Mouse (Mus musculus): ENCODE data around the gene Cyfip2. TPM values are rescaled to one million over a fixed set of nuclear protein-coding genes. Genes with fewer than 3 reads are reported as not detected.
"Not testable (repeated sequence)": the region's sequence is repeated elsewhere in the genome, so short reads cannot be mapped to it uniquely, and the experiment has no call there.

The Cyfip2 gene
- polyA plus RNA-seq, 1 experiment: 3.2 TPM

DNA sequence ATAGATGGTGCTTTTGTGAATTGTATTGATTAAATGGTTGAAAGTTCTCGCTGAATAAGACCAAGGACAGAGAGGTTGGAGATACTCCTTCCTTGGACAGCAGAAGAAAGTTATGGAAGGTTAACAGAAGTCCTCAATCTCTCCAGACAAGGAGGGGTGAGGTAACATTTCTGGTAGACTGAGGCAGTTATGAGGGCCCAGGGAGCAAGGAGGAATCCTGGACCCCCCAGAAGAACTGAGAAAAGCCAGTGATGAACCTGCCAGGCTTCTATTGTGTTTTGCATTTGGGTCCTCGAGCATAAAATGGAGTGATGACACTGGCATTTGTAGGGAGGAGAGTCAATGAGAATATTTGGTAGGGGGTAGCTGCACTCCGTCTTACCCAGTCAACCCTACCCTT, 127.7 kb downstream of the Cyfip2 start:
- peaks cover 3% of the 10 kb centered on the region for H3K27me3 ChIP-seq (replicated peaks)
- TF ChIP-seq GATA1 (IDR thresholded peaks at IDR 0.05; ENCODE audit: borderline replicate concordance, low read length) (no peak), FLI1 (IDR thresholded peaks at IDR 0.05; ENCODE audit: low read length) (no peak)
- no peaks in the 10 kb centered on the region for H3K9me3 ChIP-seq
- H3K36me3 ChIP-seq (replicated peaks; ENCODE audit: low read length): no peaks in the 10 kb centered on the region
- H3K4me3 ChIP-seq (replicated peaks): no peak overlapping the region
- H3K4me1 ChIP-seq: no peaks in the 10 kb centered on the region

DNA sequence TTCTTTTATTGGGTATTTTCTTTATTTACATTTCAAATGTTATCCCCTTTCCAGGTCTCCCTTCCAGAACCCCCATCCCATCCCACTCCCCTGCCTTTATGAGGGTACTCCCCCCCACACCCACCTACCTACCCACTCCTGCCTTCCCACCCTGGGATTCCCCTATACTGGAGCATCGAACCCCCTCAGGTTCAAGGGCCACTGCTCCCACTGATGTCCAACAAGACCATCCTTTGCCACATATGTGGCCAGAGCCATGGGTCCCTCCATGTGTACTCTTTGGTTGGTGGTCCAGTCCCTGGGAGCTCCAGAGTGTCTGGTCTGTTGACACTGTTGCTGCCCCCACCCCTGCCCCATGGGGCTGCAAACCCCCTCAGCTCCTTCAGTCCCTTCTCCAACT, 130.6 kb downstream of the Cyfip2 start:
- not testable (repeated sequence) for H3K27me3 ChIP-seq (replicated peaks); H3K9me3 ChIP-seq; H3K4me1 ChIP-seq; H3K4me3 ChIP-seq (replicated peaks); H3K36me3 ChIP-seq (replicated peaks; ENCODE audit: low read length)

DNA sequence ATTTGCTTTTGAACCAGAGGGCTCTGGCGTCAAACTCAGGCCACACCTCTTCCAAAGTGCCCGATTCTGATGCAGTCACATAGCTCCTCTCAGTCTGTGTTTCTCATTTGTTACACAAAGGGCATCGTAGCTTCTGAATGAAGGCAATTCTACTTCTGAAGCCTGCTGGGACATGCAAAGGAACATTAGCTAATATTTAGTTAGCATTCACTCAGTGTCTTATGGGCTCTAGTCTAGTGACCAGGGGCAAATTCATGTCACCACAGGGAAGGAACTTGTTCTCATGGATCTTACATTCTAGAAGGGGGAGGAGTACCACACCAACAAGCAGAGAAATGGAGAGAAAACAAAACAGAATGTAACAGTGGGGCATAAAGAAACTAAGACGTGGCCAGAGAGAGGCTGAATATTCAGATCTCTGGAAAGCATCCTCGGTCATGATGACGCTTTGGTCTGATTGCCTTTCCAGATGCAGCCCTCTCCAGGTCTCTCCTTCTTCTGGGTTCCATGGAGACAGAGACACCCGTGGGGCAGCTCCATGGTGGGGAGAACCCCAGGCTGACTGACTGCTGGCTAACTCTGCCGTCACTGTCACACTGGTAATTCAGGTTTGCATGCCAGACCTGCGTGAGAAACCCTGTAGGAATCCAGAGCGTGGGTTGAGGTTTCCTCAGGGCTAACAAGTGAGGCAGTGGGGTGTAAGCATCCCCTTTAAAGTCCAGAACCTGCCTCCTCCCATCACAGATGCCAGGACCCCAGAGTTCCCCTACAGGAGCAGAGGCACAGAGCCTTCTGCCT, 135.2 kb downstream of the Cyfip2 start:
- Histone ChIP-seq H3K4me1 (no peaks in the 10 kb centered on the region), H3K4me3 (replicated peaks) (no peak overlapping the region), H3K9me3 (no peaks in the 10 kb centered on the region), H3K36me3 (replicated peaks; ENCODE audit: low read length) (no peaks in the 10 kb centered on the region), H3K27me3 (replicated peaks) (peaks cover 5% of the 10 kb centered on the region)
- TF ChIP-seq FLI1 (IDR thresholded peaks at IDR 0.05; ENCODE audit: low read length) (no peak), GATA1 (IDR thresholded peaks at IDR 0.05; ENCODE audit: borderline replicate concordance, low read length) (no peak)

DNA sequence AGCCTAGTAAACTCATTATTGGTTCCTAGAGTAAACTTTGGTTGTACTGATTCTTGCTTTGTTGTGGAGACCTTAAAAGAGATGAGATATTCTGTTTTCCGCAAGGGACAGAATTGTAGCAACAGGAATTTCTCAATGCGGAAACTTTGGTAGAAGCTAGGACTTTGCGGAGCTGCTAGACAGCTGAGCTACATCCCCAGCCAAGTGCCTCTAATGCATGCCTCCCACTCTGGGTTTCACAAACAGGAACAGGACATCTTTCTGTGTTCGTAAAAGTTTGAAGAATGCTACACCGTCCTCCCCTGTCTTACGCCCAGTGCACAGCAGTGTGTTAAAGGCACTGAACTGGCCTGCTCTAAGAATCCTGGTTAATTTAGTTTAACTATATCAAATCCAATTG, 136.5 kb downstream of the Cyfip2 start:
- Histone ChIP-seq H3K4me3 (replicated peaks) (no peak overlapping the region), H3K36me3 (replicated peaks; ENCODE audit: low read length) (no peaks in the 10 kb centered on the region), H3K27me3 (replicated peaks) (peaks cover 7% of the 10 kb centered on the region), H3K4me1 (no peaks in the 10 kb centered on the region), H3K9me3 (no peaks in the 10 kb centered on the region)
- no peak for TF ChIP-seq GATA1 (IDR thresholded peaks at IDR 0.05; ENCODE audit: borderline replicate concordance, low read length)
- no peak for TF ChIP-seq FLI1 (IDR thresholded peaks at IDR 0.05; ENCODE audit: low read length)

DNA sequence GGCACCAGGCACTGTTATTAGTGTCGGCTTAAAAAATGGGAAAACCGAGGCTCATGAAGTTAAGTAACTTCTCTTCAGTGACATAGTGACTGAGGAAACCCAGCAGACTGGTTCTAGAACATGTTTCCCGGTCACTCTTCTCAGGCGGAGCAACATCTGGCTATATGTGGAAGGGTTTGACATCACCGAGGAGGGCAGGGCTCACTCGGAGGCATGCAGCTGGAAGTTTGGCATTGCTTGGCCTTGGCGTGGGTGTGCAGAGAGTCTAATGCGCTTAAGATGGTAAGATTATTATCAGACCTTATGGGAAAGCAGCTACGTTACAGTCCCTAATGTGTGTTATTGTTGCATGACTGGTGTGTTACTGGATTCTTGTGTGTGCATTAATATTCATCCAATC, 140.5 kb downstream of the Cyfip2 start:
- Histone ChIP-seq H3K27me3 (replicated peaks) (peaks cover 19% of the 10 kb centered on the region), H3K36me3 (replicated peaks; ENCODE audit: low read length) (no peaks in the 10 kb centered on the region), H3K9me3 (no peaks in the 10 kb centered on the region), H3K4me1 (no peaks in the 10 kb centered on the region), H3K4me3 (replicated peaks) (no peak overlapping the region)
- TF ChIP-seq GATA1 (IDR thresholded peaks at IDR 0.05; ENCODE audit: borderline replicate concordance, low read length): no peak
- TF ChIP-seq FLI1 (IDR thresholded peaks at IDR 0.05; ENCODE audit: low read length): no peak

DNA sequence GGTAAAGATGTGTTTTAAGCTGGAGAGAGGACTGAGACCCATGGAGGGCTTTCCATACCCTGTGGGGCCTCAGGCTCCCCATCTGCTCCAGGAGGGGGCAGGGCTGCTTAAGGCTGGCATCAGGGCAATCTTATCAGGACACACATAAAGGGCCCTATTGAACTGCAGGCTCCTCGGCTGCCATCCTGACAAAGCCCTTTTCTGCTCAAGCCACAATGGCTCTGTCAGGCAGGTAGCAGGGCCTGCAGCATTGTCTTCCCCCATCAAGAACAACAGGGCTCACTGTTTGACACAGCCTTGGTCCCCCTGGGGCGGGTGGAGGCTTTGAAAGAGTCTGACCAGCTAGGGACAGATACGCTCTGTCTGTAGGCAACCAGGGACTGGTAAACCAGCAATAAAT, 142.8 kb downstream of the Cyfip2 start:
- peaks cover 8% of the 10 kb centered on the region for H3K4me1 ChIP-seq
- H3K27me3 ChIP-seq (replicated peaks): peaks cover 34% of the 10 kb centered on the region
- H3K36me3 ChIP-seq (replicated peaks; ENCODE audit: low read length): no peaks in the 10 kb centered on the region
- TF ChIP-seq FLI1 (IDR thresholded peaks at IDR 0.05; ENCODE audit: low read length): no peak
- TF ChIP-seq GATA1 (IDR thresholded peaks at IDR 0.05; ENCODE audit: borderline replicate concordance, low read length): no peak
- H3K9me3 ChIP-seq: no peaks in the 10 kb centered on the region
- H3K4me3 ChIP-seq (replicated peaks): no peak overlapping the region

DNA sequence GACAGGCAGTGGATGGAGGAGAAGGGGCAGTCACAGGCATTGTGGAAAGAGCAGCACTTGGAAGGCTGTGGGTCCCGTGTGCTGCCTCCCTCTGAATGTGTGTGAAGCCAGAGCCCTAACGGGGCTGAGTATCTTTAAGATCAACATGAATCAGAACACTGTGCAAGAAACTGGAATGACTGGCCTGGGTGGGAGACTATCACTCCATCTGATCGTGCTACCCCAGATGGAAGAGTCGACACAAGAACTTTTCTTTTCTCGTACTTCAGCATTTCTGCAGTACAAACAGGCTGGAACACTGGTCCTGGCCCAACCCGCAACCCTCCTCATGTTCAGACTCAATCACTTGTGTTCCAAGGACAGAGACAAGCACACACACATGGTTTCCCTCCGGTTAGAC, 144.2 kb downstream of the Cyfip2 start:
- Histone ChIP-seq H3K27me3 (replicated peaks) (peaks cover 43% of the 10 kb centered on the region), H3K36me3 (replicated peaks; ENCODE audit: low read length) (no peaks in the 10 kb centered on the region), H3K4me3 (replicated peaks) (no peak overlapping the region), H3K4me1 (peaks cover 8% of the 10 kb centered on the region), H3K9me3 (no peaks in the 10 kb centered on the region)
- TF ChIP-seq FLI1 (IDR thresholded peaks at IDR 0.05; ENCODE audit: low read length) (no peak), GATA1 (IDR thresholded peaks at IDR 0.05; ENCODE audit: borderline replicate concordance, low read length) (no peak)

DNA sequence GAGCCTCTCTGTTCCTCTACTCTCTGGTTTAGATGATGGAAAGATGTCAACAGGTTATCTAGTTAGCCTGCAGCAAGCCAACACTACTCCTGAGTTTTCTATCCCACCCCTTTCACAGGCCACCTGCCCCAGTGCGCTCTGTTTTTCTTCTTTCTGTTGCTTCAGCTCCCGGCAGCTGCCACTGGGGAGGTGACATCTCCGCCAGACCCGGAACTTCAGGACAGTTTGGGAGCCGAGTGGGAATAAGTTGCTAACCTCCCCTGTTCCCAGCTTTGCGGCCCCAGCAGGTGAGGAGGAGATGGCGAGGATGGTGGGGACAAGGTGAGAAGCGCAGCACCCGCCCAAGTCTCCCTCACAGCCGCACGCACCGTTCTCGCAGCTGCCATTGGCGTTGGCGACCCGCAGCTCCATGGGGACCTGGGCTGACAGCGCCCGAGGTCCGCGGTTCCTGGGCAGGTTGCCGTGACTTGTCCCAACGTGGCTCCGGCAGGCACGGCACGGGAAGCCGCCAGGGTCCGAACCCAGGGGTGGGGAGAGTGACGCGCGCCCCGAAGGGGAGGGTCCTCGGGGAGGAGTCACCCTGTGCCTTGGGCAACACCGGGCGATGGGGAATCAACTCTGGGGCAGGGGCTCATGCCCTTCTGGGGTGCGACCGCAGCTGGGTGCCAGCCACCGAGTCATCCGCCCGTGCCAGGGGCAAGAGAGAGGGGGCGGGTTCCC, 146.6 kb downstream of the Cyfip2 start, which contains the start of gene Nipal4:
Nipal4 (minus strand) TSS at position 643 of the 720 bp plus-strand sequence.
- Histone ChIP-seq H3K36me3 (replicated peaks; ENCODE audit: low read length) (no peaks in the 10 kb centered on the region), H3K27me3 (replicated peaks) (peaks cover 47% of the 10 kb centered on the region), H3K9me3 (no peaks in the 10 kb centered on the region), H3K4me3 (replicated peaks) (peak within 1 kb of the TSS; percentile 88), H3K4me1 (peaks cover 8% of the 10 kb centered on the region)
- TF ChIP-seq FLI1 (IDR thresholded peaks at IDR 0.05; ENCODE audit: low read length): no peak
- no peak for TF ChIP-seq GATA1 (IDR thresholded peaks at IDR 0.05; ENCODE audit: borderline replicate concordance, low read length)

DNA sequence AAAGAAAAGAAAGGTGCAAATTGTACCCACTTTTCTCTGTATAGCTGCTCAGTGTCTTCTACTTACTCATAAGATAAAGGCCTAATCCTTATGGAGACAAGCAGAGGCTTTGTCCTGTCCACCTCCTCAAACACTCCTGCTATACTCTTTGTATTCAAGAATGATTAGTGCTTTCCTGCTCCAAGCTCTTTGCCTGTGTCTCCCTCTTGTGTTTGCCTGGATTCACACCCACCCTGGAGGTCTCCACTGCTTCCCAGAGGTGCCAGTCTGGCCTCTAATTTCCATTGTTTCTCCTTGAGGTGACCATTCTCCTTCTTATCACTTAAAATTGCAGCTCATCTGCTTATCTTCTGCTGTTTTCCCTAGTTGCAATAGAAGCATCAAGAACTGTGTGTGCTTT, 155.2 kb downstream of the Cyfip2 start:
- no peak for TF ChIP-seq GATA1 (IDR thresholded peaks at IDR 0.05; ENCODE audit: borderline replicate concordance, low read length)
- no peak for TF ChIP-seq FLI1 (IDR thresholded peaks at IDR 0.05; ENCODE audit: low read length)
- peaks cover 6% of the 10 kb centered on the region for H3K27me3 ChIP-seq (replicated peaks)
- no peak overlapping the region for H3K4me3 ChIP-seq (replicated peaks)

DNA sequence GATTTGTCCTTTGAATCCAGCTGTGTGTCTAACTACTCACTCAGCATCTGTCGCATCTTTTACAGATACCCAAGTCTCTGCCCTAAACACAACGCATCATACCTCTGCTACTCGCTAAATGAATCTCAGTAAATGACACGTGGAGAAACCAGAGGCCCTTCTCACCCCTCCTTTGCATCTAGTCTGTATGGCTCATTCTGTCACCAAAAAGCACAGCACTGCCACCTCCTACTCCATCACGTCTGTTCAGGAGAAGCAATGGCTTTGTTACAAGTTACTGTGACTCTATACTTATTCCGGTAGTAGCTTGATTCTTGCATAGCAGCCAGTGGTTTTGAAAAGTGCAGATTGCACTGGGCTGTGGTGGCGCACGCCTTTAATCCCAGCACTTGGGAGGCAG, 155.7 kb downstream of the Cyfip2 start:
- no peak for TF ChIP-seq FLI1 (IDR thresholded peaks at IDR 0.05; ENCODE audit: low read length)
- TF ChIP-seq GATA1 (IDR thresholded peaks at IDR 0.05; ENCODE audit: borderline replicate concordance, low read length): no peak
- no peaks in the 10 kb centered on the region for H3K36me3 ChIP-seq (replicated peaks; ENCODE audit: low read length)
- no peak overlapping the region for H3K4me3 ChIP-seq (replicated peaks)
- peaks cover 6% of the 10 kb centered on the region for H3K27me3 ChIP-seq (replicated peaks)
- H3K4me1 ChIP-seq: no peaks in the 10 kb centered on the region
- no peaks in the 10 kb centered on the region for H3K9me3 ChIP-seq

More for the DNA sequence above, 155.2 kb downstream of the Cyfip2 start:
- no peaks in the 10 kb centered on the region for H3K9me3 ChIP-seq
- H3K36me3 ChIP-seq (replicated peaks; ENCODE audit: low read length): no peaks in the 10 kb centered on the region
- H3K4me1 ChIP-seq: no peaks in the 10 kb centered on the region
